Mouse (Mus musculus) urinary bladder, postnatal 25 days (tissue): Measurements from ENCODE around the gene Sppl3.

Experiments
- DNase-seq: peaks from one replicate; pipeline ENCODE4 v3.0.0; 2022; ENCODE audit warnings: low spot score

The Sppl3 gene

DNA sequence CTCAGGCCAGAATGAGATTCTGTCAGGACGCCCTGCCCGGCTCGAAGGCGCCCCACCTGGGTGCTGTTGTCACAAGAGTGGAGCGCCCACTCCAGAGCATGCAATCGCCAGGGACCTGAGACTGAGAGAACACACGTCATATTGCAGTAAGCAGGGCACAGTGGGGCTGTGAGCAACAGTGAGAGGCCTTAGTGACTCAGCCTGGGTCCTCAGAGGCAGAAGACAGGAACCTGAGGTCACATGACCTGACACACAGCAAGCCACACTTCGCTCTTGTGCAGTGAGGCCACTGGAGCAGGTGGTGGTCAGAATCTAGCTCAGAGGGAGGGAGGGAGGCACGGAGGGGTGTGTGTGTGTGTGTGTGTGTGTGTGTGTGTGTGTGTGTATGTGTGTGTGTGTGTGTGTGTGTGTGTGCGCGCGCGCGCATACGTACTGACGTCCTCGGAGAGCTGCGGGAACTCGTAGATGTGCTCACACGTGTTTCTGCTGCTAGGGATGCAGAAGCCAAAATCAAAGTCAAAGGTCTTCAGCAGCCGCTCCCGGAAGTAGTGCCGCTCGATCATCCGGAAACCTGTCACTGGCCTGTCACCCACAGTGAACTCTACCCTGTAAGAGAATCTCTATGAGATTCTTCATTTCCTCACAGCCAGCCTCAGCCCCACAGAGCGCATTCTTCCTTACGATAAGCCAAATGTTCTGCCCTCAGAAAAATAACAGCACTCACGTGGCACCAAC lies 115.8 kb downstream of the Sppl3 start:
- DNase-seq: peak; percentile 18

DNA sequence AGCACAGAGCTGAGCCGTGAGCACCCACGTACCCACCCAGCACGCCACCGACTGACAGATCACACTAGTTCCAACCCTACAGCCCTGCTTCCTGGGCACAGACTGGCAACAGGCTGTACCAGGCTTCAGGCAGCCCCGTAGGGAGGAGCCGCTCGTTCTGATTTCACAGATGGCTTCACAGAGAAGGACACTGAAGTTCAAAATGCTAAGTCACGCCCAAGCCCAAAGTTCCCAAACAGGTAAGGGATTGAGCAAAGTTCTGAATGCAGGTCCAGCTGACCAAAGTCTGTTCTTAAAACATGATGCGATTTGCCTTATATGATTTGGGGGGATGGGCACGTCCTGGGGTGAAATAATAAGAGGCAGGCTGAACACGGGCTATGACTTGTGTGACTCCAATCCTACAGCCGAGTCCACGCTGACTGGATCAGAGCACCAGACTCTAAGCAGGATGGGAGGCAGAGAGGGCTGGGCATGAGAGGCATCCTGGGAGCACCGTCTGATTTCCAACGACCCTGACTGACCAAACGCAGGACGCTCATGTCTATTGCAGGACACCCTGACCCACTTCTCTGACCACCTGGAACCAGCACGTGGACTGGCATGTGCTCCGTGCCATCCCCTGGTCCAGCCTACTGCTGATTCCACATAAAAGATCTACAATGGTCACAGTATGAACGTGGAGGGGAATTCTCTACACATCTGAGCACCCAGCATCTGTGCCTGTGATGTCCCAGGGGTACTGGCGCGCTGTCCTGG lies 116.7 kb downstream of the Sppl3 start:
- no peak for DNase-seq

DNA sequence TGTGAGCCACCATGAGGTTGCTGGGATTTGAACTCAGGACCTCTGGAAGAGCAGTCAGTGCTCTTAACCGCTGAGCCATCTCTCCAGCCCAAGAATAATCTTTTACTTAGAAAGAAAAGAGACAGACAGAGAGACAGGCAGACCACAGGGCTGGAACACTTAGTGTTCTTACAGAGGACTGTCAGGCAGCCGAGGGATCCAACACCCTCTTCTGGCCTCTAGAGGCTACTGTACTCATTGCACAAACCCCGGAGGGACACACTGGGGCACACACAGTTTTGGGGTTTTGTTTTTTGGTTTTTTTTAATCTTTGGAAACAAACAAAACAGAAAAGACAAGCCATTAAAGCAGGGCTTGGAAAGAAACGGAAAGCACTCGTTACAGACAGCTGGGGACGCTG lies 118.4 kb downstream of the Sppl3 start:
- DNase-seq: no peak

DNA sequence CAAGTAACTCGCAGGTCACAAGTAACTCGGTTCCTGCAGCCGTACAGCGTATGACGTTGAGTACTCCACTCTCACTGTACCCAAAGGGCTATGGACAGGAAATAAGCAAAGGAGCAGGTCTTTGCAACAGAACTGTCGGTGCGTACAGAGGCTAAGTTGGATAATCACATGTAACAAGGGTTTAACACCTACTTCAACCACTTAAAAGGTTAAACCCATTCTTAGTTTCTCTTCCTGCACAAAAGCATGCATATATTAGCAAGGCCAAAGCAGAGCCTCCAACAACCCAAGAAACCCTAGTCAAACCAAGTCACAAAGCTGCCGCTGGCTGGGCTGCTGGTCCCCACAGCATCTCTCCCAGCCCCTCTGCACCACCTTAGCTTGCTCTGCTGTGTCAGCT lies 121.5 kb downstream of the Sppl3 start:
- no peak for DNase-seq

DNA sequence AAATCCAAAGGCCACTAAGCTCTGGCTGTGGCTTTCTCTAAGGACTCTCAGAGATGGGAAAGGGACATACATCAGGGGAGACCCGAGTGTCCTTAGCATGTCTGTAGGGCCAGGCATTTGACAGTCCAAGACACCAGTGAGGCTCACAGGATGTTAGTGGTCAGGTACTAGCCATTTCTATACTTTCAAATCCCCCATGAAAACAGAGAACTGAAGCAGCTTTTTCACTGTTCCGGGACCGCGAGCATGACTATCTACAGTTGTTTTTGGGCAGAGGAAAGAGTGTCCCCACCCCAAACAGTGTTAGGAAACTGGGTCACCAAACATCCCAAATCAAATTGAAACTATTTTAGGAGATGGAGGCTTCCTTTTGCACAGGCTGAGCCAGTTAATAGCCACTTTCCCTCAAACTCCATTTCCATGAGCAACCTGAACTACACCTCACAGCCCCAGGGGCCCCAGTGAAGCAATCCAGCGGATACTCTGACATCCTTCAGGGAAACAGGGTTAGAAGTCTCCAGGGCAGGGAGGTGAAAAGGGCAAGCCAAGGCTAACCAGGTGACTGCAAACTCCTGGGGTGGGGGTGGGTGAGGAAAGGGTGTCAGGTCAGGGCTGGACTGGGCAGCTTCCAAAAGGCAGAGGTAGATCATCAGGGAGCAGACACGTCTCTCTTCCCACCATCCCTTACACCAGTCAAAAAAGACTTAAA lies 122.6 kb downstream of the Sppl3 start:
- DNase-seq: no peak

DNA sequence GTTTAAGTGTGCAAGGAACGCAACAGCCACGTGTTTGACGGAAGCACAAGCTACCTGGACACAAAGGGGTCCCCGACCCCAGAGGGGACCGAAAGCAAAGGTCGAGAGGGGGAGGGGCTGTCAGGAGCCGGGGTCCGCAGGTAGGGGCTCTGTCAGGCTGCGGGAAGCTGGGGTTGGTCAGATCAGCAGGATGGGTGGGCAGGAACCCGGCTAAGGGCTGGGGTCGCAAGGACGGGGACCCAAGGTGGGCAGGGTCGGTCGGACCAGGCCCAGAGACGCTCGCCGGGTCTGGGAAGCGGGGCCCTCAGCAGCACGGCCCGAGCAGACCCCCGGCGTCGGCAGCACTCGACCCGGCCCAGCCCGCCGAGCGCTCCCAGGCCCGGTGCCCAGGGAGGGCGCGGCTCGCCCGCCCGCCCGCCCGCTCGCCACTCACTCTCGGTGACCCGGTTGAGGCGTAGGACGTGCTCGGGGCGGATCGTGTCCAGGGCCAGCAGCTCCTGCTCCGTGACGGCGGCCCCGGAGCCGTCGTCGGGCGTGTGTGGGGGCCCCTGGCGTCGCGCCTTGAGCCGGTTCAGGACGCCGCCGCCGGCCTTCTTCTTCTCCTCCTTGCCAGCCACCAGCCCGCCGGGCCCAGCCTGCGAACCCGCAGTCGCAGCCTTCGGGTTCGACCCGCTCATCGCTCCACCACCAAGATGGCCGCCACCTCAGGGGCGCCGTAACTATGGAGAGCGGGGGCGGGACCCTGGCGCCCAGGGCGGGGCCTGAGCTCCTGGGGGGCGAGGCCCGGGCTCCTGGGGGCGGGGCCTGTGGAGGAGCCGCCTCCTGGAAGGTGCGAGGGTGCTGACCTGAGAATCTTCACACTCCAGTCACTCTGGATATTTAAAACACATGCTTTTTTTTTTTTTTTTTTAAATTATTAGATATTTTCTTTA lies 123.6 kb downstream of the Sppl3 start, which contains the start of gene Unc119b:
TSS of gene Unc119b (minus strand) at position 742 of the 932 bp plus-strand sequence.
- DNase-seq: peak; percentile 89

DNA sequence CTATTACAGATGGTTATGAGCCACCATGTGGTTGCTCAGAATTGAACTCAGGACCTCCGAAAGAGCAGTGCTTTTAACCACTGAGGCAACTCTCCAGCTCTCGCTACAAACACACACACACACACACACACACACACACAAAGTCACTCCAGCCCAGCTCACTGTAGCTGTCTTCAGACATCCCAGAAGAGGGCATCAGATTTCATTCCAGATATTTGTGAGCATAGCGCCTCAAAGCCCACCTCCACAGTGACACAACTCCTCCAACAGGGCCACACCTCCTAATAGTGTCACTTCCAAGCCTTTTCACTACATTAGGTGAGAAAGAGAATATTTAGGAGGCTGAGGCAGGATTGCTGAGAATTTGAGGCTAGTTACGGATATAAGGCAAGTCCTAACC lies 128.2 kb downstream of the Sppl3 start:
- no peak for DNase-seq

DNA sequence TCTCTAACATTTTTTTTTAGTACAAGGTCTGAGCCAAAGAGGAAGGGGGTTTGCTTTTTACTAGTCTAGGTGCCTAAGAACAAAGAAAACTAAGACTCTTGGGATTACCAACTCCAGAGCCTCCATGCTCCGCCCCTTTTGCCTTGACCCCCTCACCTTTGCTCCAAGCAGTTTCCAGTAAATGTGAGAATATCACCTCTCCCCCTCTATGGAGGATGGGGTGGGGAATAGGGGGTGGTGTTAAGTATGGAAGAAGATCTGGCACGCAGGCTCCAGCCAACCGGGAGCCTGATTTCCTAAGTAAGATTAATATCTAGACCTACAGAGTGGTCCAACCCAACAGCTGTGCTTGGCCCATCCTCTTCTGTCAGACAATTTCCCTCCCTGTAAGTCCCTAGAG lies 129.8 kb downstream of the Sppl3 start:
- DNase-seq: no peak

DNA sequence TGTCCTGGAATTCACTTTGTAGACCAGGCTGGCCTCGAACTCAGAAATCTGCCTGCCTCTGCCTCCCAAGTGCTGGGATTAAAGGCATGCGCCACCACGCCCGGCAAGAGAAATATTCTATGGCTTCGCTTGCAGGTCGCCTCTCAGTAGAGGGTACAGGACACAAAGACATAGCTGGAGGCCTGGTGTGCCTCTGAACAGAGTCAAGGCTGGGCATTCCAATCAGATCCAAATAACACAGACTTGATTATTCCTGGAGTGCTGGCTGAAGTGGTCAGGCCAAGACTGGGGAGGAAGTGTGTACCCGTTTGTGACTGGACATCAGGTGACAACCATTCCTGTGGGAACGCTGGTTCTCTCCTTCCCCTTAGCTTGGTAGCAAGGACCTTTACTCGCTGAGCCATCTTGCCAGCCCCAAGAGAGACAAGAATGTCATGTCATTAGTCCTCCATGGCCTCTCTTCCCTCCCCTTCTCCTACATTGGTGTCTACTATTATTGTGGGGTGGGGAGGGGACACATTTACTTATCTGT lies 131.3 kb downstream of the Sppl3 start:
- DNase-seq: no peak

DNA sequence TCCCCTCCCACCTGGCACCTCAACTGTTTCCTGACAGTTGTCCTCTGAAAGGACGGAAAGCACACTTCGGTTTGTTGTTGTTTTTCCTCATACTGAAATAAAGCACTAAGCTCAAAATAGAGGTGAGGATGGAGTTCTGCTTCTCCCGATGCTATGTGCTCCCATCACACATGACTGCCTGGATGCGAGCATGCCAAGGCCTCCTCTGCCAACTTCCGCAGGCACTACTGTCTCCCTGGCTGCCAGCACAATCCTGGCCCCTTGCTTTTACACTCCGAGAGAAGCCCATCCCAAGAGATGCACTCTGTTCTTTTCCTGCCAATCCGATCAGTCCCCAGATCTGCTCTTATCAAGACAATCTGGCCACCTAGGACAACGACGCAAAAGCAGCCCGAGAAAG lies 132.6 kb downstream of the Sppl3 start:
- DNase-seq: no peak

DNA sequence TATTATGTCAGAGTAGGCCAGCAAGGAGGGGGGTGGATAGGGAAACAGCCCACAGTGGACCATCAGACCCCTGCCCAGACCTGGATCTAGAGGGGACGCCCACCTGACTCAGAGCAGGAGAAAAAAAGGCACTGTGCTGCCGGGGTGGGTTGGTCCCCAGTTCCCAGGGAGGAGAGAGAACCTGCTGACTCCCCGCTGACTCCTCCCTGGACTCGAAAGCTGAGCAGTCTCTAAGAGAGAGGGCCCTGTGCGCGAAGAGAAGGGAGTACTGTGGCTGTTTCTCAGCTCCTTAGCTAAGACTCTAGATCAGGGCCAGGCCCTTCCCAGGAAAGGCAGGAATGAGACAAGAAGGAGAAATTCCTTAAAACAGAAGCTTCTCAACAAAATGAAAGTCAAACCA lies 133.5 kb downstream of the Sppl3 start:
- DNase-seq: no peak

DNA sequence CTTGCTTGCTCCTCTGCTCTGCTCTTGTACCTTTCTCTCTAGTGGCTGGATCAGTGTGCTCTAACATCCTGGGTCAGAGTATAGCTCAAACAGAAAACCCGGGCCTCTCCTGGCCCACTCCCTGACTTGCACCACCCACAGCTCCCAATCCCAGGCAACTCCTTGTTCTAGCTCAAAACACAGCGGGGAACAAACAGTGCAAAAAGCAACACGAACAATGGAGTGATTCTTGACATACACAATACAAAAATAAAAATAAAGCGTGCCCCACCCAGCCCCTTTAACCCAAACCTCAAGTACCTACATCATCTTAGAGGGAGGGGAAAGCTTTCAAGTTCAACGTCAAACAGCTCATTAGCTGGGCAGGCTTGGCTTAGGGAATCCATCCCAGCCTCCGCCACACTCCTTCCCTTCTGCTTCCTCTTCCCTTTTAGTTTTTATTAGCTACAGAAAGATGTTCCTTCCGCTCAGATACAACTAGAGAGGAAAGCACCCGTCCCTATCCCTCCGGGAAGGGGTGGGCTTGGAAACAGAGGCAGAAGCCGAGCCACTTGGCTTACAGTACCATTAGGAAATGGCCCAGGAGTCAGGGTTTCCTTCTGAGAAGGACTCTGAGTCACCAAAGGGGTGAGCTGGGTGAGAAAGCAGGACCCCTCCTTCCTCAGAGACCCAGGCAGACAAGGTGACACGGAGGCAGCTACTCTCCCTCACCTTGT lies 134.5 kb downstream of the Sppl3 start:
- no peak for DNase-seq

DNA sequence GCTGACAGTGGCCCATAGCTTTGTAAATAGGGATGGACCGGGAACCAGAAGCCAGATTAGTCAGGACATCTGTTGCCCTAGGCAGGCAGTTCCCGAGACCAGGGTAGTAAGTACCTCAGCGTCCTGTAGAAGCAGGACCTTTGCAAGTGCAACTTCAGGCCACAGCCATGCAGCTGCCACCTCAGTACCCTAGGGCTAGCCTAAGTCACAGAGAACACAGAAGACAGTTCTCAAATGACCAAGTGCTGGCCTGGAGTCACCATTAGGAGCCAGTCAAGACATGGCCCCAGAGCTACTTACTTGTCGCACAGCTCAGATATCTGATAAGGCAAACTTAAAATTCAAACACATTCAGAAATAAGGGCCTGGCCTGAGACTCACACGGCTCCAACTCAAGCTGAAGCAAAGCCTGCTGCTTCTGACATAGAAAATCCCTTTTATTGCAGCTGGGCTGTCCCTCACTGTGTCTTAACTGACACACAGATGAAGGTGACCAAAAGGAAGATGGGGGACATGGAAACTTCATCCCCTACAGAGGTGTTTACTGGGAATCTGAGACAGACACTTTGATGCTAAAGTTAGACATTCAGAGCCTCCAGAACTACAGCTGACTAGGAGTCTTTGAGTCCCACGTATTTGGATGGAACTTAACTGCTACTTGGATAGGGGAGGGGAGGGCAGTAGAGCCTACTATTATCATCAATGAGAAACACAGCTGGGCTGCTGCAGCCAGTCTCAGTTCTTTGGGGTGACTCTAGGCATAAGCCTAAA lies 135.2 kb downstream of the Sppl3 start:
- DNase-seq: no peak

DNA sequence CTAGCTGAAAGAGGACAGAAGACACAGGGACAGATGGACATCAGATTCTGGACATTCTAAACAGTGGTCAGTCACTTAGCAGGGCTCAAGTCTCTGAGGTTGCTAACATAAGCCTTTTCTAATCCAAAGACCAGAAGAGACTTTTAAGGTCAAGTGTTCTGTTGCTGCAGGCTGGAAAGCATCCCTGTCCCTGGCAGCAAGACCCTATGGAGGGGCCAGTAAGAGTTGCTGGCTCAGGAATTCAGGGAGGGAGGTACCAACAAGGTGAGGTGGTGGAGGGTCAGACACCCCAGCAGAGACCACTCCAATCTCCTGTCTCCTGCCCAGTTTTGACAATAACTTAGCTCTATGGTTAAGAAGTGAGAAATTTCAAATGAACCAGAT lies 135.8 kb downstream of the Sppl3 start:
- DNase-seq: no peak

DNA sequence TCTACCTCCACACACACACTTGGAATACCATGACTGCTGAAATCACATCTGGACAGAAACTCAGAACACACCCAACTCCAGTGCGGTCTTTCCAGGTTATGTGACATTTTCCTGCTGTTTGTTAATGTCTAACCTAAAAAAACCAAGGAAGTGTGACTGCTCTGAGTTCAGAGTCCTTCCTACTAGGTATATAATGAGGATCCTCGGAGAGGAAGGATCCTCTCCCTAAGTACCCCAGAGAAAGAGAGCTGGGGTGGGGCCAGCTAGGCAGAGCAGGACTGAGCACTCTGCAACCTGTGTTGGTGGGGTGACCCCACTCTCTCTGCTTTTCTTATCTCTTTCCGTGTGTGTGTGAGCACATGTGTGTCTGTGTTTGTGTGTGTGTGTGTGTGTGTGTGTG lies 136.5 kb downstream of the Sppl3 start:
- DNase-seq: no peak

DNA sequence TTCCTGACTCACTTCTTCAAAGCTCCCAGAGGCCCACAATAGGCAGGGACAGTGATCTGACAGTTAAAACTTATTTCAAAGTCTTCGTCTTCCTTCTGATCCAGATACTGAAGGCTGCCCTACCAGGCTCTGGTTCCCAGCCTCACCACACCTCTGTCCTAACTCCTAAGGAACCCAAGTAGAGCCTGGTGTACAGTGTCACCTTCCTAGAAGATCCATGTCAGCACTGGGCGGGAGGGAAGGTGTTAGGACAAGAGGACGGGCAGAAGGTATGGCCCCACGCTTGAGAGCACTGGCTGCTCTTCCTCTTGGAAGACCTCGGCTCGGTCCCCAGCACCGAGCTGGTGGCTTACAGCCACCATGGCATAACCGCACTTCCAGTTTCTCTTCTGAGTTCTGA lies 137.4 kb downstream of the Sppl3 start:
- no peak for DNase-seq
